Mouse (Mus musculus) liver, postnatal 0 days (tissue): ENCODE measurements around the gene Aaas.

Source experiments
- CTCF ChIP-seq: sonication (generic); IDR thresholded peaks from 2 replicates; pipeline ENCODE4 v1.5.1; 2016; ENCODE audit warnings: antibody characterized with exemption, low read depth
- EP300 ChIP-seq: IDR thresholded peaks from 2 replicates; pipeline ENCODE4 v1.6.1; 2016; ENCODE audit warnings: antibody characterized with exemption, low read depth, mild to moderate bottlenecking

GRCm38 (mm10) chr15:102324654-102325473 lies 25.7 kb downstream of the Aaas start:
- TF ChIP-seq CTCF = 0 out of 2 replicates have a peak, but pooled peaks have one; percentile 10
- TF ChIP-seq EP300 = no peak
